7 mouse cellular contexts compared by ENCODE assay signal in genomic region chr6:92091767-92092489, GRCm38 (mm10). TPM values are rescaled to one million over a fixed set of nuclear protein-coding genes. Genes with fewer than 3 reads are reported as not detected.
DNase-seq lines count a peak whose midpoint lies in the region; ATAC-seq lines count a peak whose summit lies in the region.

No protein-coding gene starts in this region.

- under 1% methylated on average over 64 of the region's 81 CpGs for WGBS in intestine, embryonic 15.5 days
- WGBS in midbrain, embryonic 10.5 days, result under 1% methylated on average over 68 of the region's 81 CpGs

- H3K4me3 ChIP-seq in intestine, embryonic 15.5 days (replicated peaks), result peak overlapping the region; percentile 98
- H3K4me3 ChIP-seq in midbrain, embryonic 10.5 days, result peak overlapping the region; percentile 93

- peak; percentile 100 for DNase-seq in adrenal gland, adult 2 months
- peak; percentile 97 for DNase-seq in embryo, embryonic 11.5 days (ENCODE audit: low read depth, low spot score)
- DNase-seq in gastrocnemius, postnatal 36 days, result peak; percentile 100
- DNase-seq in left cerebral cortex, postnatal 25 days (ENCODE audit: low spot score in 2 of 2), result peak; percentile 99 to 100
- DNase-seq in midbrain, embryonic 10.5 days (ENCODE audit: low spot score), result peak; percentile 99
- peak; percentile 100 for DNase-seq in right cerebral cortex, postnatal 4 days

- H3K9me3 ChIP-seq in intestine, embryonic 15.5 days, result no peaks in the 10 kb centered on the region
- H3K9me3 ChIP-seq in midbrain, embryonic 10.5 days (replicated peaks), result no peaks in the 10 kb centered on the region

- H3K4me1 ChIP-seq in intestine, embryonic 15.5 days (replicated peaks), result 0 out of 2 replicates have a peak, but pooled peaks cover 17% of the 10 kb centered on the region
- peaks cover 37% of the 10 kb centered on the region for H3K4me1 ChIP-seq in midbrain, embryonic 10.5 days

- peak overlapping the region; percentile 97 for H3K9ac ChIP-seq in intestine, embryonic 15.5 days

- intact Hi-C loops in gastrocnemius, postnatal 36 days (cut with DNase I), result no loop called here
- intact Hi-C loops in left cerebral cortex, postnatal 25 days (cut with DNase I), result loop anchor here (2.0 to 5.0 kb wide), 4 partner anchors 41 to 575 kb away; partner anchors contain the start of genes Lsm3, Mrps25 and Xpc

- no peaks in the 10 kb centered on the region for H3K27me3 ChIP-seq in intestine, embryonic 15.5 days (replicated peaks)
- no peaks in the 10 kb centered on the region for H3K27me3 ChIP-seq in midbrain, embryonic 10.5 days (ENCODE audit: low read depth, poor library complexity, severe bottlenecking)

- H3K36me3 ChIP-seq in intestine, embryonic 15.5 days, result no peaks in the 10 kb centered on the region
- H3K36me3 ChIP-seq in midbrain, embryonic 10.5 days, result no peaks in the 10 kb centered on the region

- peak; percentile 99 for ATAC-seq in intestine, embryonic 15.5 days

- H3K4me2 ChIP-seq in intestine, embryonic 15.5 days (replicated peaks), result peak overlapping the region; percentile 73

- H3K27ac ChIP-seq in intestine, embryonic 15.5 days, result peak overlapping the region; percentile 100
- peak overlapping the region; percentile 98 for H3K27ac ChIP-seq in midbrain, embryonic 10.5 days (replicated peaks)

RNA-seq across cellular contexts. Expression of gene Nr2c2, which starts 0.7 kb away (rescaled TPM):
- 10 to 100 TPM; 32.4 to 41.1 TPM for total RNA-seq in adrenal gland, adult 2 months (2021)
- polyA plus RNA-seq in adrenal gland, adult 2 months (2012; rRNA removed), result 8.1 and 12.0 TPM in 2 replicates
- 10 to 100 TPM; 17.7 to 24.2 TPM for total RNA-seq in gastrocnemius, postnatal 36 days (2021)
- polyA plus RNA-seq in intestine, embryonic 15.5 days (2015; fragmentation: Nextera tagmentation; extraction: Ambion mirVana), result 18.3 and 19.3 TPM in 2 replicates
- 10 to 100 TPM; 93.2 to 97.8 TPM for total RNA-seq in left cerebral cortex, postnatal 25 days (2021)
- 18.0 and 19.0 TPM in 2 replicates for polyA plus RNA-seq in midbrain, embryonic 10.5 days (2016; fragmentation: Nextera tagmentation; extraction: Ambion mirVana)

Comparison
In these comparisons a context has a peak if more than half of its experiments do, and no peak if none do; other contexts are left out.
1. Peak in every context shown above with its lines: DNase-seq, ATAC-seq, H3K4me3 ChIP-seq and H3K27ac ChIP-seq.